Mouse (Mus musculus): ENCODE results near the gene Akp3.

- TF ChIP-seq POLR2A (IDR thresholded peaks at IDR 0.05; ENCODE audit: insufficient read depth, low read length) (no peak), CTCF (IDR thresholded peaks at IDR 0.05; ENCODE audit: low read depth, low read length) (no peak), EP300 (IDR thresholded peaks at IDR 0.05; ENCODE audit: insufficient read depth, low read depth, low read length) (no peak)
Observed at GRCm38 (mm10) chr1:87103936-87104335, 20.8 kb upstream of the Akp3 start.
